Mouse (Mus musculus) myocyte (in vitro differentiated cells): ENCODE data around the gene 3110009E18Rik. TPM values are rescaled to one million over a fixed set of nuclear protein-coding genes. Genes with fewer than 3 reads are reported as not detected.

ENCODE experiments used
- H3K27me3 ChIP-seq: one replicate; pipeline ENCODE4 v1.6.1; 2011; ENCODE audit not compliant: control insufficient read depth, insufficient read depth, insufficient read length
- H3K36me3 ChIP-seq: one replicate; pipeline ENCODE4 v1.6.1; 2011; ENCODE audit not compliant: control insufficient read depth, insufficient read depth
- H3K4me2 ChIP-seq: one replicate; pipeline ENCODE4 v1.6.1; 2011; ENCODE audit warnings: low read depth, control low read depth
- H3K4me3 ChIP-seq: one replicate; pipeline ENCODE4 v1.5.1; 2011; ENCODE audit warnings: mild to moderate bottlenecking, control low read depth, moderate library complexity
- H3K79me2 ChIP-seq: one replicate; pipeline ENCODE4 v1.6.1; 2011; ENCODE audit not compliant: control insufficient read depth, insufficient read depth
- H3ac ChIP-seq: one replicate; pipeline ENCODE4 v1.6.1; 2011; ENCODE audit not compliant: control insufficient read depth, insufficient read length
- CEBPB ChIP-seq: IDR thresholded peaks from 2 replicates; pipeline ENCODE4 v1.6.1; 2011; ENCODE audit warnings: mild to moderate bottlenecking, moderate library complexity; ENCODE audit not compliant: poor library complexity, insufficient read depth, severe bottlenecking
- E2F4 ChIP-seq: IDR thresholded peaks from one replicate; pipeline ENCODE4 v1.6.1; 2011; ENCODE audit warnings: mild to moderate bottlenecking, control low read depth, moderate library complexity; ENCODE audit not compliant: insufficient read depth
- MAX ChIP-seq: IDR thresholded peaks from one replicate; pipeline ENCODE4 v1.6.1; 2011; ENCODE audit warnings: low read depth, mild to moderate bottlenecking, control low read depth
- MYOD1 ChIP-seq, 3 experiments: IDR thresholded peaks; one replicate each; pipeline ENCODE4 v1.6.1; 2011; ENCODE audit warnings: control low read depth in 2 of 3, low read depth in 2 of 3, mild to moderate bottlenecking in 2 of 3, moderate library complexity in 1 of 3; ENCODE audit not compliant: insufficient read length in 2 of 3, control insufficient read depth in 1 of 3
- MYOG ChIP-seq, 3 experiments: IDR thresholded peaks; one replicate each; pipeline ENCODE4 v1.6.1; 2011; ENCODE audit warnings: control low read depth in 2 of 3, low read depth in 2 of 3, mild to moderate bottlenecking in 2 of 3; ENCODE audit not compliant: insufficient read length in 2 of 3, control insufficient read depth in 1 of 3, insufficient read depth in 1 of 3
- POLR2A ChIP-seq: IDR thresholded peaks from one replicate; pipeline ENCODE4 v1.6.1; 2011; ENCODE audit warnings: low read depth, mild to moderate bottlenecking, control low read depth, moderate library complexity; ENCODE audit not compliant: insufficient read length
- POLR2AphosphoS2 ChIP-seq: IDR thresholded peaks from one replicate; pipeline ENCODE4 v1.6.1; 2011; ENCODE audit warnings: low read depth, control low read depth; ENCODE audit not compliant: insufficient read length
- REST ChIP-seq: IDR thresholded peaks from one replicate; pipeline ENCODE4 v1.6.1; 2011; ENCODE audit warnings: mild to moderate bottlenecking, control low read depth, moderate library complexity; ENCODE audit not compliant: insufficient read depth, insufficient read length
- SRF ChIP-seq: IDR thresholded peaks from one replicate; pipeline ENCODE4 v1.6.1; 2011; ENCODE audit warnings: low read depth; ENCODE audit not compliant: control insufficient read depth, insufficient read length
- TCF12 ChIP-seq: IDR thresholded peaks from one replicate; pipeline ENCODE4 v1.6.1; 2011; ENCODE audit warnings: mild to moderate bottlenecking, control low read depth; ENCODE audit not compliant: poor library complexity, insufficient read depth, severe bottlenecking
- TCF3 ChIP-seq: IDR thresholded peaks from one replicate; pipeline ENCODE4 v1.6.1; 2011; ENCODE audit warnings: low read depth, control low read depth; ENCODE audit not compliant: insufficient read length
- USF1 ChIP-seq: IDR thresholded peaks from one replicate; pipeline ENCODE4 v1.6.1; 2011; ENCODE audit warnings: low read depth, mild to moderate bottlenecking, control low read depth, moderate library complexity
- polyA plus RNA-seq: library from polyadenylated mRNA; unstranded; fragments of >200 nt; fragmentation: generic; extraction: Trizol; gene quantifications from one replicate; pipeline ENCODE4 v1.2.1, GENCODE M21; 2012; ENCODE audit warnings: missing spikeins

Gene 3110009E18Rik
- polyA plus RNA-seq, 1 experiment = 18.2 TPM

- Histone ChIP-seq H3K27me3 (no peaks in the 10 kb centered on the region), H3K36me3 (no peaks in the 10 kb centered on the region), H3K79me2 (no peaks in the 10 kb centered on the region), H3K4me2 (no peak overlapping the region), H3K4me3 (no peak overlapping the region), H3ac (no peak overlapping the region)
- TF ChIP-seq REST (no peak), POLR2A (no peak), MAX (no peak), MYOD1 (IDR thresholded peaks at IDR 0.05; ENCODE audit: control insufficient read depth in 1 of 3, insufficient read length in 2 of 3, low read depth in 2 of 3) (no peak), SRF (no peak), CEBPB (no peak), POLR2AphosphoS2 (no peak), MYOG (IDR thresholded peaks at IDR 0.05; ENCODE audit: control insufficient read depth in 1 of 3, insufficient read depth in 1 of 3, insufficient read length in 2 of 3, low read depth in 2 of 3) (no peak), TCF3 (no peak), TCF12 (no peak), USF1 (no peak), E2F4 (no peak)
Measured at GRCm38 (mm10) chr1:120126318-120126717, 5.3 kb downstream of the 3110009E18Rik start.

- H3K27me3 ChIP-seq = no peaks in the 10 kb centered on the region
- TF ChIP-seq SRF (no peak), POLR2A (no peak), MYOD1 (IDR thresholded peaks at IDR 0.05; ENCODE audit: control insufficient read depth in 1 of 3, insufficient read length in 2 of 3, low read depth in 2 of 3) (no peak), MAX (no peak), E2F4 (no peak), CEBPB (no peak), USF1 (no peak), REST (no peak), MYOG (IDR thresholded peaks at IDR 0.05; ENCODE audit: control insufficient read depth in 1 of 3, insufficient read depth in 1 of 3, insufficient read length in 2 of 3, low read depth in 2 of 3) (no peak), TCF3 (no peak), TCF12 (no peak), POLR2AphosphoS2 (no peak)
- H3ac ChIP-seq = no peak overlapping the region
Measured at GRCm38 (mm10) chr1:120132376-120132775, 11.4 kb downstream of the 3110009E18Rik start.

GRCm38 (mm10) chr1:120135934-120136786, 15.2 kb downstream of the 3110009E18Rik start:
- no peak overlapping the region for H3ac ChIP-seq
- peak overlapping the region; percentile 46 for H3K4me2 ChIP-seq
- H3K79me2 ChIP-seq = no peaks in the 10 kb centered on the region
- TF ChIP-seq TCF12 (no peak), USF1 (peak; percentile 5), MYOG (IDR thresholded peaks at IDR 0.05; ENCODE audit: control insufficient read depth in 1 of 3, insufficient read depth in 1 of 3, insufficient read length in 2 of 3, low read depth in 2 of 3) (peak in 1 of 3 experiments; percentile 4), SRF (no peak), E2F4 (no peak), MYOD1 (IDR thresholded peaks at IDR 0.05; ENCODE audit: control insufficient read depth in 1 of 3, insufficient read length in 2 of 3, low read depth in 2 of 3) (peak in 1 of 3 experiments; percentile 24)
- H3K27me3 ChIP-seq = no peaks in the 10 kb centered on the region
- no peak overlapping the region for H3K4me3 ChIP-seq
- H3K36me3 ChIP-seq = no peaks in the 10 kb centered on the region

More at GRCm38 (mm10) chr1:120132376-120132775, 11.4 kb downstream of the 3110009E18Rik start:
- Histone ChIP-seq H3K4me3 (no peak overlapping the region), H3K4me2 (no peak overlapping the region), H3K36me3 (no peaks in the 10 kb centered on the region), H3K79me2 (no peaks in the 10 kb centered on the region)

- Histone ChIP-seq H3K4me2 (no peak overlapping the region), H3K27me3 (no peaks in the 10 kb centered on the region), H3ac (no peak overlapping the region), H3K4me3 (no peak overlapping the region), H3K79me2 (no peaks in the 10 kb centered on the region), H3K36me3 (no peaks in the 10 kb centered on the region)
- no peak for TF ChIP-seq USF1
- no peak for TF ChIP-seq CEBPB
- no peak for TF ChIP-seq POLR2A
- TF ChIP-seq MAX = no peak
- no peak for TF ChIP-seq REST
- TF ChIP-seq E2F4 = no peak
- no peak for TF ChIP-seq SRF
- TF ChIP-seq TCF12 = no peak
- no peak for TF ChIP-seq TCF3
- no peak for TF ChIP-seq MYOD1 (IDR thresholded peaks at IDR 0.05; ENCODE audit: control insufficient read depth in 1 of 3, insufficient read length in 2 of 3, low read depth in 2 of 3)
- TF ChIP-seq POLR2AphosphoS2 = no peak
- no peak for TF ChIP-seq MYOG (IDR thresholded peaks at IDR 0.05; ENCODE audit: control insufficient read depth in 1 of 3, insufficient read depth in 1 of 3, insufficient read length in 2 of 3, low read depth in 2 of 3)
Measured at GRCm38 (mm10) chr1:120138923-120139540, 18.0 kb downstream of the 3110009E18Rik start.
